ENCODE assay signal across 9 mouse cellular contexts in genomic region chr16:77236509-77237271, GRCm38 (mm10).
DNase-seq lines count a peak whose midpoint lies in the region; ATAC-seq and TF ChIP-seq lines count a peak whose summit lies in the region.
"Had no signal": no experiment of that assay in that cellular context is flagged by ENCODE, and none has a peak within 500 bp of the region (broad histone marks: within the 10 kb centered on the region; RNA-seq: fewer than 3 reads in every experiment).

No protein-coding gene starts in this region.

- H3K4me3 ChIP-seq in heart, embryonic 13.5 days: peak overlapping the region; percentile 47
- H3K4me3 ChIP-seq in lung, embryonic 14.5 days (ENCODE audit: low read depth, low read length): peak overlapping the region; percentile 10; the same call in 1 of the 2 replicates
- H3K4me3 ChIP-seq: erythroblast, embryonic 14.5 days had no signal

- peak overlapping the region; percentile 65 for H3K9ac ChIP-seq in heart, embryonic 13.5 days
- H3K9ac ChIP-seq in lung, embryonic 14.5 days: no peak overlapping the region

- peak; percentile 32 for DNase-seq in gastrocnemius, postnatal 10 days
- no peak for DNase-seq in gastrocnemius, adult 18-20 months (ENCODE audit: low spot score)
- DNase-seq in embryo, embryonic 10.5 days (ENCODE audit: low spot score): peak; percentile 36
- DNase-seq in kidney, postnatal 14 days: peak; percentile 30
- DNase-seq in lung, embryonic 14.5 days: peak; percentile 80
- DNase-seq in ovary, postnatal 14 days (ENCODE audit: low spot score): peak; percentile 8
- no peak for DNase-seq in B cell, adult 2 months

- no peaks in the 10 kb centered on the region for H3K27me3 ChIP-seq in heart, embryonic 13.5 days (replicated peaks)
- H3K27me3 ChIP-seq in lung, embryonic 14.5 days (ENCODE audit: insufficient read depth, low read length): no peaks in the 10 kb centered on the region

- 29% methylated on average over 13 of the region's 13 CpGs for WGBS in heart, embryonic 13.5 days
- WGBS in lung, embryonic 14.5 days: 24% methylated on average over 13 of the region's 13 CpGs

- peak overlapping the region; percentile 64 for H3K4me2 ChIP-seq in heart, embryonic 13.5 days
- peak overlapping the region; percentile 55 for H3K4me2 ChIP-seq in lung, embryonic 14.5 days

- no peaks in the 10 kb centered on the region for H3K36me3 ChIP-seq in heart, embryonic 13.5 days
- no peaks in the 10 kb centered on the region for H3K36me3 ChIP-seq in lung, embryonic 14.5 days (ENCODE audit: insufficient read depth)

- no peaks in the 10 kb centered on the region for H3K9me3 ChIP-seq in heart, embryonic 13.5 days
- no peaks in the 10 kb centered on the region for H3K9me3 ChIP-seq in lung, embryonic 14.5 days (ENCODE audit: low read depth, low read length)

- no peak for TF ChIP-seq CTCF in lung, embryonic 14.5 days (IDR thresholded peaks at IDR 0.05; ENCODE audit: low read depth)

- H3K4me1 ChIP-seq in heart, embryonic 13.5 days: peaks cover 13% of the 10 kb centered on the region
- H3K4me1 ChIP-seq in lung, embryonic 14.5 days (ENCODE audit: insufficient read depth): peaks cover 6% of the 10 kb centered on the region; the same call in 1 of the 2 replicates

- H3K27ac ChIP-seq in heart, embryonic 13.5 days (replicated peaks): peak overlapping the region; percentile 61; the same call in 1 of the 2 replicates
- 0 out of 2 replicates have a peak overlapping the region, but pooled peaks have one; percentile 13 for H3K27ac ChIP-seq in lung, embryonic 14.5 days (ENCODE audit: low read depth)

- no peak for ATAC-seq in heart, embryonic 13.5 days (ENCODE audit: extremely low read depth, insufficient number of reproducible peaks, low FRiP score, low TSS enrichment)
- peak; percentile 82 for ATAC-seq in lung, embryonic 14.5 days (ENCODE audit: insufficient read depth)

Comparison
In these comparisons a context has a peak if more than half of its experiments do, and no peak if none do; other contexts are left out.
1. DNase-seq: peak in gastrocnemius, postnatal 10 days (single experiment), embryo, embryonic 10.5 days (single experiment), kidney, postnatal 14 days (single experiment), lung, embryonic 14.5 days (single experiment) and ovary, postnatal 14 days (single experiment); none in gastrocnemius, adult 18-20 months (single experiment) and B cell, adult 2 months (0 of 2).